Mouse (Mus musculus) heart, postnatal 0 days (tissue): ENCODE measurements around the gene Slc6a19.

Experiments
- CTCF ChIP-seq: IDR thresholded peaks from 2 replicates; pipeline ENCODE4 v1.5.1; 2016; ENCODE audit warnings: antibody characterized with exemption, control low read depth, low read depth
- EP300 ChIP-seq: IDR thresholded peaks from 2 replicates; pipeline ENCODE4 v1.6.1; 2016; ENCODE audit warnings: antibody characterized with exemption, low read depth

- TF ChIP-seq EP300 (no peak), CTCF (no peak)
These were observed 46.6 kb upstream of the Slc6a19 start for GRCm38 (mm10) chr13:73751284-73751683.
